Mouse (Mus musculus): ENCODE data around the gene Tctex1d4.
A peak's percentile ranks its signal among the peaks of the same experiment; 100 is the strongest.

Gene Tctex1d4

GRCm38 (mm10) chr4:117126675-117127290 is at the start of gene Tctex1d4:
TSS of gene Tctex1d4 (plus strand) at chr4:117126794.
- no peak for DNase-seq (ENCODE audit: low spot score)

GRCm38 (mm10) chr4:117087948-117088640 is 38.5 kb upstream of the Tctex1d4 start:
- DNase-seq (ENCODE audit: low spot score) = no peak

- DNase-seq (ENCODE audit: low spot score) = no peak
Observed at GRCm38 (mm10) chr4:117090586-117090985, 36.0 kb upstream of the Tctex1d4 start.

GRCm38 (mm10) chr4:117094626-117095361 is 31.8 kb upstream of the Tctex1d4 start:
- no peak for DNase-seq (ENCODE audit: low spot score)

- DNase-seq (ENCODE audit: low spot score) = peak; percentile 57
Observed at GRCm38 (mm10) chr4:117095551-117096452, 30.8 kb upstream of the Tctex1d4 start, which contains the start of gene Ptch2. TSS of gene Ptch2 (plus strand) at chr4:117096075.

- DNase-seq (ENCODE audit: low spot score) = no peak
Observed at GRCm38 (mm10) chr4:117096666-117097065, 29.9 kb upstream of the Tctex1d4 start.

- no peak for DNase-seq (ENCODE audit: low spot score)
Observed at GRCm38 (mm10) chr4:117097969-117098763, 28.4 kb upstream of the Tctex1d4 start.

- no peak for DNase-seq (ENCODE audit: low spot score)
Observed at GRCm38 (mm10) chr4:117098764-117099036, 27.9 kb upstream of the Tctex1d4 start.

- DNase-seq (ENCODE audit: low spot score) = no peak
Observed at GRCm38 (mm10) chr4:117100036-117100435, 26.6 kb upstream of the Tctex1d4 start.

- peak; percentile 34 for DNase-seq (ENCODE audit: low spot score)
Observed at GRCm38 (mm10) chr4:117101218-117101617, 25.4 kb upstream of the Tctex1d4 start.

- DNase-seq (ENCODE audit: low spot score) = no peak
Observed at GRCm38 (mm10) chr4:117104672-117105071, 21.9 kb upstream of the Tctex1d4 start.

- no peak for DNase-seq (ENCODE audit: low spot score)
Observed at GRCm38 (mm10) chr4:117105127-117105526, 21.5 kb upstream of the Tctex1d4 start.

- DNase-seq (ENCODE audit: low spot score) = no peak
Observed at GRCm38 (mm10) chr4:117107813-117108523, 18.6 kb upstream of the Tctex1d4 start.

GRCm38 (mm10) chr4:117108524-117108849 is 18.1 kb upstream of the Tctex1d4 start:
- DNase-seq (ENCODE audit: low spot score) = no peak

- no peak for DNase-seq (ENCODE audit: low spot score)
Observed at GRCm38 (mm10) chr4:117109330-117109729, 17.3 kb upstream of the Tctex1d4 start.

- no peak for DNase-seq (ENCODE audit: low spot score)
Observed at GRCm38 (mm10) chr4:117110249-117110648, 16.3 kb upstream of the Tctex1d4 start.

GRCm38 (mm10) chr4:117110985-117111384 is 15.6 kb upstream of the Tctex1d4 start:
- no peak for DNase-seq (ENCODE audit: low spot score)

GRCm38 (mm10) chr4:117113237-117113636 is 13.4 kb upstream of the Tctex1d4 start:
- no peak for DNase-seq (ENCODE audit: low spot score)

GRCm38 (mm10) chr4:117115592-117115991 is 11.0 kb upstream of the Tctex1d4 start:
- no peak for DNase-seq (ENCODE audit: low spot score)

GRCm38 (mm10) chr4:117117931-117118330 is 8.7 kb upstream of the Tctex1d4 start:
- DNase-seq (ENCODE audit: low spot score) = no peak

- no peak for DNase-seq (ENCODE audit: low spot score)
Observed at GRCm38 (mm10) chr4:117119636-117120035, 7.0 kb upstream of the Tctex1d4 start.
